In genomic region chr9:116175488-116176115, GRCm38 (mm10) we compare ENCODE assay signal across 8 mouse cellular contexts. TPM values are rescaled to one million over a fixed set of nuclear protein-coding genes. Genes with fewer than 3 reads are reported as not detected.
DNase-seq lines count a peak whose midpoint lies in the region; ATAC-seq and TF ChIP-seq lines count a peak whose summit lies in the region.

No protein-coding gene starts in this region.

- H3K4me3 ChIP-seq in left cerebral cortex, adult 2 months = peak overlapping the region; percentile 73
- H3K4me3 ChIP-seq in embryonic facial prominence, embryonic 14.5 days (ENCODE audit: low read depth, low read length) = peak overlapping the region; percentile 89
- H3K4me3 ChIP-seq in hindbrain, embryonic 15.5 days = peak overlapping the region; percentile 72
- peak overlapping the region; percentile 65 for H3K4me3 ChIP-seq in liver, embryonic 12.5 days
- H3K4me3 ChIP-seq in neural tube, embryonic 13.5 days = peak overlapping the region; percentile 57

- no peaks in the 10 kb centered on the region for H3K36me3 ChIP-seq in embryonic facial prominence, embryonic 14.5 days (ENCODE audit: control insufficient read depth, insufficient read depth, low read length)
- H3K36me3 ChIP-seq in hindbrain, embryonic 15.5 days = no peaks in the 10 kb centered on the region
- H3K36me3 ChIP-seq in liver, embryonic 12.5 days = no peaks in the 10 kb centered on the region
- H3K36me3 ChIP-seq in neural tube, embryonic 13.5 days = no peaks in the 10 kb centered on the region

- peak overlapping the region; percentile 88 for H3K4me2 ChIP-seq in embryonic facial prominence, embryonic 14.5 days (ENCODE audit: low read depth, low read length)
- H3K4me2 ChIP-seq in hindbrain, embryonic 15.5 days = peak overlapping the region; percentile 98
- H3K4me2 ChIP-seq in liver, embryonic 12.5 days = peak overlapping the region; percentile 78
- H3K4me2 ChIP-seq in neural tube, embryonic 13.5 days = peak overlapping the region; percentile 90

- intact Hi-C loops in left cerebral cortex, adult 2 months (cut with DNase I) = no loop called here
- intact Hi-C loops in left cerebral cortex, postnatal 4 days (cut with DNase I) = no loop called here

- WGBS in embryonic facial prominence, embryonic 14.5 days = 9% methylated on average over 16 of the region's 16 CpGs
- 16% methylated on average over 16 of the region's 16 CpGs for WGBS in hindbrain, embryonic 15.5 days
- WGBS in liver, embryonic 12.5 days (ENCODE audit: insufficient replicate concordance) = 5% methylated on average over 16 of the region's 16 CpGs
- WGBS in neural tube, embryonic 13.5 days = 11% methylated on average over 16 of the region's 16 CpGs

- H3K9me3 ChIP-seq in embryonic facial prominence, embryonic 14.5 days (ENCODE audit: control insufficient read depth, low read length) = no peaks in the 10 kb centered on the region
- no peaks in the 10 kb centered on the region for H3K9me3 ChIP-seq in hindbrain, embryonic 15.5 days
- H3K9me3 ChIP-seq in liver, embryonic 12.5 days (replicated peaks) = no peaks in the 10 kb centered on the region
- H3K9me3 ChIP-seq in neural tube, embryonic 13.5 days = no peaks in the 10 kb centered on the region

- no peak for ATAC-seq in embryonic facial prominence, embryonic 14.5 days (ENCODE audit: low read depth)
- 0 out of 2 replicates have a peak, but pooled peaks have one; percentile 8 for ATAC-seq in hindbrain, embryonic 15.5 days (ENCODE audit: low FRiP score, low read depth)
- peak; percentile 62; the same call in 1 of the 2 replicates for ATAC-seq in liver, embryonic 12.5 days
- no peak for ATAC-seq in neural tube, embryonic 13.5 days (ENCODE audit: low read depth)

- H3K4me1 ChIP-seq in embryonic facial prominence, embryonic 14.5 days (ENCODE audit: control insufficient read depth, insufficient read depth, low read length) = peaks cover 29% of the 10 kb centered on the region
- peaks cover 18% of the 10 kb centered on the region for H3K4me1 ChIP-seq in hindbrain, embryonic 15.5 days (replicated peaks)
- H3K4me1 ChIP-seq in liver, embryonic 12.5 days = peaks cover 28% of the 10 kb centered on the region
- H3K4me1 ChIP-seq in neural tube, embryonic 13.5 days (replicated peaks) = peaks cover 18% of the 10 kb centered on the region

- DNase-seq in left cerebral cortex, adult 2 months (ENCODE audit: extremely low spot score in 1 of 2, low spot score in 2 of 2) = no peak
- DNase-seq in left cerebral cortex, postnatal 4 days = no peak
- peak; percentile 73 for DNase-seq in embryonic facial prominence, embryonic 14.5 days (ENCODE audit: low spot score)
- no peak for DNase-seq in cerebellum, postnatal 14 days
- no peak for DNase-seq in frontal cortex, adult 2 months (ENCODE audit: extremely low spot score in 1 of 2, low spot score in 1 of 2)

- H3K27ac ChIP-seq in left cerebral cortex, adult 2 months = peak overlapping the region; percentile 92
- peak overlapping the region; percentile 96 for H3K27ac ChIP-seq in embryonic facial prominence, embryonic 14.5 days (replicated peaks; ENCODE audit: low read depth, low read length)
- H3K27ac ChIP-seq in hindbrain, embryonic 15.5 days (replicated peaks) = peak overlapping the region; percentile 81
- peak overlapping the region; percentile 72 for H3K27ac ChIP-seq in liver, embryonic 12.5 days
- peak overlapping the region; percentile 79 for H3K27ac ChIP-seq in neural tube, embryonic 13.5 days (replicated peaks)

- H3K9ac ChIP-seq in embryonic facial prominence, embryonic 14.5 days (ENCODE audit: low read depth, low read length) = peak overlapping the region; percentile 98
- H3K9ac ChIP-seq in hindbrain, embryonic 15.5 days = peak overlapping the region; percentile 76
- H3K9ac ChIP-seq in liver, embryonic 12.5 days = peak overlapping the region; percentile 74
- H3K9ac ChIP-seq in neural tube, embryonic 13.5 days = peak overlapping the region; percentile 79

- no peaks in the 10 kb centered on the region for H3K27me3 ChIP-seq in embryonic facial prominence, embryonic 14.5 days (replicated peaks; ENCODE audit: control insufficient read depth, insufficient read depth, low read length)
- H3K27me3 ChIP-seq in hindbrain, embryonic 15.5 days = peaks cover 21% of the 10 kb centered on the region
- H3K27me3 ChIP-seq in liver, embryonic 12.5 days (replicated peaks) = peaks cover 6% of the 10 kb centered on the region; the same call in 1 of the 2 replicates
- peaks cover 39% of the 10 kb centered on the region for H3K27me3 ChIP-seq in neural tube, embryonic 13.5 days

- TF ChIP-seq CTCF in left cerebral cortex, adult 2 months (IDR thresholded peaks at IDR 0.05) = no peak

RNA-seq across cellular contexts. Expression of gene Tgfbr2, which starts 0.4 kb away (rescaled TPM):
- 10 to 100 TPM; 10.3 to 12.6 TPM for total RNA-seq in left cerebral cortex, adult 2 months (2021)
- total RNA-seq in left cerebral cortex, postnatal 4 days (2021) = 10 to 100 TPM; 11.5 to 12.0 TPM
- polyA plus RNA-seq in embryonic facial prominence, embryonic 14.5 days (2014; fragmentation: Nextera tagmentation; extraction: Ambion mirVana) = 49.7 and 53.0 TPM in 2 replicates
- 9.0 and 9.8 TPM in 2 replicates for polyA plus RNA-seq in hindbrain, embryonic 15.5 days (2015; fragmentation: Nextera tagmentation; extraction: Ambion mirVana)
- 6.9 and 7.1 TPM in 2 replicates for polyA plus RNA-seq in liver, embryonic 12.5 days (2016; fragmentation: Nextera tagmentation; extraction: Ambion mirVana)
- 10.3 and 11.5 TPM in 2 replicates for polyA plus RNA-seq in neural tube, embryonic 13.5 days (2015; fragmentation: Nextera tagmentation; extraction: Ambion mirVana)
- 9.1 and 11.5 TPM in 2 replicates for polyA plus RNA-seq in frontal cortex, adult 2 months (2012; rRNA removed)

Comparison
In these comparisons a context has a peak if more than half of its experiments do, and no peak if none do; other contexts are left out.
1. ATAC-seq: peak in hindbrain, embryonic 15.5 days (single experiment) and liver, embryonic 12.5 days (single experiment); none in embryonic facial prominence, embryonic 14.5 days (single experiment) and neural tube, embryonic 13.5 days (single experiment).
2. Peak in every context shown above with its lines, with median percentiles within 50 percentile points of each other: H3K27ac ChIP-seq, H3K4me3 ChIP-seq, H3K4me2 ChIP-seq and H3K9ac ChIP-seq.